Mouse (Mus musculus) embryo, embryonic 9.5 days (tissue): ENCODE measurements around the gene Olfr39.
"Not testable (repeated sequence)": the region's sequence is repeated elsewhere in the genome, so short reads cannot be mapped to it uniquely, and the experiment has no call there.

Experiments
- DNase-seq: peaks from one replicate; pipeline ENCODE4 v3.0.0-alpha.2; 2017; ENCODE audit errors: extremely low spot score

Gene Olfr39

GRCm38 (mm10) chr9:20282051-20282450 is at the start of gene Olfr39:
Gene Olfr39 (plus strand): TSS chr9:20282351.
- DNase-seq = no peak

DNA sequence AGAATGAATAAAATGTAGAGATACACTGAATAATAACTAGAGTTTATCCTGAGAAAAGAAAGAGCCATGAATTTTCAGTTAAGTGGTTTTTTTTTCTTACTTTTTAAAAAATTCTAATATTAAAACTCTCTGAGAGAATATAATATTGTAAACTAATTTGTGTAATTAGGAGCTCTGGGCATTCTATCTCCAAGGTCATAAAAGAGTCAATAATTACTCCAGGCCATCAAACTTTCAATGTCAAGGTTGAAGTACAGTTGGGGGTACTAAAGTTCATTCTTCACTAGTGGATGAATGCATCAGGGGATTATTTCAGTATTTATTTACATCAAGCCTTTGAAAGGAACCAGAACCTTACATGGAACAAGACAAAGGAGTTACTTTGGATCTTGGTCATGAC is 45.3 kb upstream of the Olfr39 start, which contains the start of gene Olfr872:
TSS of gene Olfr872 (plus strand) at position 301 of the 400 bp plus-strand sequence.
- DNase-seq = no peak

- DNase-seq = no peak
These were observed 44.8 kb upstream of the Olfr39 start for GRCm38 (mm10) chr9:20237378-20237777.

- DNase-seq = not testable (repeated sequence)
These were observed 13.4 kb downstream of the Olfr39 start for GRCm38 (mm10) chr9:20295562-20295961.

- no peak for DNase-seq
These were observed 16.1 kb downstream of the Olfr39 start, which contains the start of gene Olfr873 for GRCm38 (mm10) chr9:20298232-20298631. Gene Olfr873 (plus strand): TSS chr9:20298532.

- no peak for DNase-seq
These were observed 53.8 kb downstream of the Olfr39 start, which contains the start of gene Olfr18 for GRCm38 (mm10) chr9:20335994-20336393. Gene Olfr18 (minus strand): TSS chr9:20336094.
